Mouse (Mus musculus): Measurements from ENCODE around the gene P2ry13. TPM values are rescaled to one million over a fixed set of nuclear protein-coding genes. Genes with fewer than 3 reads are reported as not detected.

The P2ry13 gene
- total and polyA plus RNA-seq, 3 experiments: 0.39 to 0.97 (median 0.92) TPM

- no peak for DNase-seq
- WGBS: 76% methylated on average over 3 of the region's 3 CpGs
- TF ChIP-seq EP300 (IDR thresholded peaks at IDR 0.05; ENCODE audit: insufficient read depth, low read depth, low read length): no peak
- TF ChIP-seq POLR2A (IDR thresholded peaks at IDR 0.05; ENCODE audit: insufficient read depth, low read depth, low read length): no peak
- TF ChIP-seq CTCF (IDR thresholded peaks at IDR 0.05): no peak
- no peaks in the 10 kb centered on the region for H3K79me2 ChIP-seq (replicated peaks; ENCODE audit: control insufficient read depth, insufficient read depth, low read length)
- peaks cover 3% of the 10 kb centered on the region for H3K4me1 ChIP-seq (ENCODE audit: control insufficient read depth, insufficient read depth, low read length)
- no peaks in the 10 kb centered on the region for H3K27me3 ChIP-seq (ENCODE audit: control insufficient read depth, insufficient read depth, low read length)
- H3K4me3 ChIP-seq: no peak overlapping the region
- intact Hi-C loops (cut with DNase I): no loop called here
- no peak overlapping the region for H3K27ac ChIP-seq
- no peak overlapping the region for H3K9ac ChIP-seq (ENCODE audit: low read depth, low read length)
- peaks cover 3% of the 10 kb centered on the region; the same call in 1 of the 2 replicates for H3K36me3 ChIP-seq (ENCODE audit: control insufficient read depth, insufficient read depth, low read length)
Observed at GRCm38 (mm10) chr3:59230912-59231311, 20.2 kb upstream of the P2ry13 start.

- WGBS: 8% methylated on average over 10 of the region's 10 CpGs
- TF ChIP-seq EP300 (IDR thresholded peaks at IDR 0.05; ENCODE audit: insufficient read depth, low read depth, low read length) (peak; percentile 40; the same call in 1 of the 2 replicates), POLR2A (IDR thresholded peaks at IDR 0.05; ENCODE audit: insufficient read depth, low read depth, low read length) (no peak), CTCF (IDR thresholded peaks at IDR 0.05) (no peak)
- H3K27ac ChIP-seq: peak overlapping the region; percentile 70
- H3K27me3 ChIP-seq (ENCODE audit: control insufficient read depth, insufficient read depth, low read length): no peaks in the 10 kb centered on the region
- no peaks in the 10 kb centered on the region for H3K79me2 ChIP-seq (replicated peaks; ENCODE audit: control insufficient read depth, insufficient read depth, low read length)
- intact Hi-C loops (cut with DNase I): no loop called here
- peak overlapping the region; percentile 23 for H3K4me3 ChIP-seq
- H3K4me1 ChIP-seq (ENCODE audit: control insufficient read depth, insufficient read depth, low read length): peaks cover 3% of the 10 kb centered on the region
- DNase-seq: peak; percentile 37 to 68
- peaks cover 3% of the 10 kb centered on the region; the same call in 1 of the 2 replicates for H3K36me3 ChIP-seq (ENCODE audit: control insufficient read depth, insufficient read depth, low read length)
- H3K9ac ChIP-seq (ENCODE audit: low read depth, low read length): no peak overlapping the region
Observed at GRCm38 (mm10) chr3:59228730-59229551, 18.3 kb upstream of the P2ry13 start.

GRCm38 (mm10) chr3:59227696-59228095 lies 17.0 kb upstream of the P2ry13 start:
- 96% methylated on average over 9 of the region's 9 CpGs for WGBS
- DNase-seq: no peak
- TF ChIP-seq EP300 (IDR thresholded peaks at IDR 0.05; ENCODE audit: insufficient read depth, low read depth, low read length): no peak
- TF ChIP-seq CTCF (IDR thresholded peaks at IDR 0.05): no peak
- TF ChIP-seq POLR2A (IDR thresholded peaks at IDR 0.05; ENCODE audit: insufficient read depth, low read depth, low read length): no peak
- Histone ChIP-seq H3K4me3 (no peak overlapping the region), H3K79me2 (replicated peaks; ENCODE audit: control insufficient read depth, insufficient read depth, low read length) (no peaks in the 10 kb centered on the region), H3K9ac (ENCODE audit: low read depth, low read length) (no peak overlapping the region), H3K27ac (no peak overlapping the region), H3K27me3 (ENCODE audit: control insufficient read depth, insufficient read depth, low read length) (no peaks in the 10 kb centered on the region), H3K4me1 (ENCODE audit: control insufficient read depth, insufficient read depth, low read length) (peaks cover 3% of the 10 kb centered on the region), H3K36me3 (ENCODE audit: control insufficient read depth, insufficient read depth, low read length) (peaks cover 3% of the 10 kb centered on the region; the same call in 1 of the 2 replicates)
- intact Hi-C loops (cut with DNase I): no loop called here

GRCm38 (mm10) chr3:59225411-59225810 lies 14.7 kb upstream of the P2ry13 start:
- Histone ChIP-seq H3K27me3 (ENCODE audit: control insufficient read depth, insufficient read depth, low read length) (no peaks in the 10 kb centered on the region), H3K4me3 (no peak overlapping the region), H3K27ac (no peak overlapping the region), H3K36me3 (ENCODE audit: control insufficient read depth, insufficient read depth, low read length) (peaks cover 3% of the 10 kb centered on the region; the same call in 1 of the 2 replicates), H3K4me1 (ENCODE audit: control insufficient read depth, insufficient read depth, low read length) (peaks cover 3% of the 10 kb centered on the region), H3K9ac (ENCODE audit: low read depth, low read length) (no peak overlapping the region), H3K79me2 (replicated peaks; ENCODE audit: control insufficient read depth, insufficient read depth, low read length) (no peaks in the 10 kb centered on the region)
- DNase-seq: no peak
- no peak for TF ChIP-seq CTCF (IDR thresholded peaks at IDR 0.05)
- no peak for TF ChIP-seq EP300 (IDR thresholded peaks at IDR 0.05; ENCODE audit: insufficient read depth, low read depth, low read length)
- TF ChIP-seq POLR2A (IDR thresholded peaks at IDR 0.05; ENCODE audit: insufficient read depth, low read depth, low read length): no peak
- intact Hi-C loops (cut with DNase I): no loop called here

- Histone ChIP-seq H3K4me3 (no peak overlapping the region), H3K27me3 (ENCODE audit: control insufficient read depth, insufficient read depth, low read length) (no peaks in the 10 kb centered on the region), H3K9ac (ENCODE audit: low read depth, low read length) (no peak overlapping the region), H3K27ac (no peak overlapping the region), H3K36me3 (ENCODE audit: control insufficient read depth, insufficient read depth, low read length) (no peaks in the 10 kb centered on the region), H3K79me2 (replicated peaks; ENCODE audit: control insufficient read depth, insufficient read depth, low read length) (no peaks in the 10 kb centered on the region), H3K4me1 (ENCODE audit: control insufficient read depth, insufficient read depth, low read length) (0 out of 2 replicates have a peak, but pooled peaks cover 2% of the 10 kb centered on the region)
- DNase-seq: no peak
- intact Hi-C loops (cut with DNase I): no loop called here
- TF ChIP-seq CTCF (IDR thresholded peaks at IDR 0.05): no peak
- no peak for TF ChIP-seq POLR2A (IDR thresholded peaks at IDR 0.05; ENCODE audit: insufficient read depth, low read depth, low read length)
- TF ChIP-seq EP300 (IDR thresholded peaks at IDR 0.05; ENCODE audit: insufficient read depth, low read depth, low read length): no peak
- WGBS: 84% methylated on average over 2 of the region's 2 CpGs
Observed at GRCm38 (mm10) chr3:59222303-59222702, 11.6 kb upstream of the P2ry13 start.

GRCm38 (mm10) chr3:59219326-59219725 lies 8.6 kb upstream of the P2ry13 start:
- no peak overlapping the region for H3K9ac ChIP-seq (ENCODE audit: low read depth, low read length)
- no peak for DNase-seq
- H3K4me3 ChIP-seq: no peak overlapping the region
- H3K79me2 ChIP-seq (replicated peaks; ENCODE audit: control insufficient read depth, insufficient read depth, low read length): no peaks in the 10 kb centered on the region
- intact Hi-C loops (cut with DNase I): no loop called here
- H3K36me3 ChIP-seq (ENCODE audit: control insufficient read depth, insufficient read depth, low read length): no peaks in the 10 kb centered on the region
- WGBS: 63% methylated on average over 2 of the region's 2 CpGs
- 0 out of 2 replicates have a peak, but pooled peaks cover 2% of the 10 kb centered on the region for H3K4me1 ChIP-seq (ENCODE audit: control insufficient read depth, insufficient read depth, low read length)
- H3K27me3 ChIP-seq (ENCODE audit: control insufficient read depth, insufficient read depth, low read length): no peaks in the 10 kb centered on the region
- H3K27ac ChIP-seq: no peak overlapping the region
- TF ChIP-seq EP300 (IDR thresholded peaks at IDR 0.05; ENCODE audit: insufficient read depth, low read depth, low read length) (no peak), POLR2A (IDR thresholded peaks at IDR 0.05; ENCODE audit: insufficient read depth, low read depth, low read length) (no peak), CTCF (IDR thresholded peaks at IDR 0.05) (no peak)

Data from heart, adult 2 months (tissue).